Mouse (Mus musculus) lung, embryonic 15.5 days (tissue): ENCODE measurements around the gene Marf1. TPM values are rescaled to one million over a fixed set of nuclear protein-coding genes. Genes with fewer than 3 reads are reported as not detected.
A peak's percentile ranks its signal among the peaks of the same experiment; 100 is the strongest.

Experiments used
- microRNA counts: library from miRNA; unstranded; fragments of <30 nt; microRNA quantifications from one replicate; lab custom pipeline; 2016
- microRNA-seq: library from miRNA; unstranded; fragments of <30 nt; microRNA quantifications from one replicate; pipeline ENCODE4, GENCODE M21; 2016
- polyA plus RNA-seq: library from polyadenylated mRNA; unstranded; fragments of >200 nt; fragmentation: Nextera tagmentation; extraction: Ambion mirVana; gene quantifications from 2 replicates; pipeline ENCODE4 v1.2.1, GENCODE M21; 2015

Gene Marf1
- polyA plus RNA-seq, 1 experiment from 2014 or later: 15.4 TPM

MicroRNA genes within 50 kb of the gene (microRNA counts, 519-probe panel; counts per million panel counts)
- 2,628 counts per million, percentile 63 among the panel's probes with 10 or more counts for microRNA mmu-miR-484 (lab: Ali Mortazavi, UCI)

Small RNA genes within 50 kb of the gene (microRNA-seq; reads per million reads assigned to microRNA genes)
- gene Gm27671: not detected
- gene Mir484: 2,560 reads per million, percentile 85 among the genes with 10 or more reads in this experiment

Other genes starting within 250 kb of the Marf1 start
- gene 2900011O08Rik, start 176.7 kb downstream of the Marf1 start, polyA plus RNA-seq: 0.30 and 0.59 TPM in 2 replicates
- not detected in 2 replicates for gene Ifitm7, start 176.5 kb downstream of the Marf1 start, polyA plus RNA-seq
- 137 and 143 TPM in 2 replicates for gene Nde1, start 76 bp downstream of the Marf1 start, polyA plus RNA-seq
- 63.0 and 66.7 TPM in 2 replicates for gene Myh11, start 128.0 kb upstream of the Marf1 start, polyA plus RNA-seq
- 154 and 164 TPM in 2 replicates for gene Fopnl, start 154.1 kb upstream of the Marf1 start, polyA plus RNA-seq
- 10.7 and 11.4 TPM in 2 replicates for gene Abcc1, start 198.2 kb upstream of the Marf1 start, polyA plus RNA-seq